Mouse (Mus musculus) heart, embryonic 10.5 days (tissue): ENCODE measurements around the gene Golim4. TPM values are rescaled to one million over a fixed set of nuclear protein-coding genes. Genes with fewer than 3 reads are reported as not detected.

ENCODE experiments used
- polyA plus RNA-seq: library from polyadenylated mRNA; unstranded; fragments of >200 nt; fragmentation: Nextera tagmentation; extraction: Ambion mirVana; gene quantifications from 2 replicates; pipeline ENCODE4 v1.2.1, GENCODE M21; 2016

Golim4 gene
- polyA plus RNA-seq, 1 experiment from 2014 or later: 50.2 TPM

Other genes starting within 250 kb of the Golim4 start
- not detected in 2 replicates for gene Gm29133, start 208.8 kb downstream of the Golim4 start, polyA plus RNA-seq
- not detected in 2 replicates for gene Fstl5, start 117.3 kb upstream of the Golim4 start, polyA plus RNA-seq